Mouse (Mus musculus) ZHBTc4 (cell line): ENCODE results near the gene Gprc5a.
A peak's percentile ranks its signal among the peaks of the same experiment; 100 is the strongest.

ENCODE experiments used
- DNase-seq: peaks from one replicate; pipeline ENCODE4 v3.0.0-alpha.2; 2011; ENCODE audit warnings: low read depth, low spot score

Gprc5a gene

GRCm38 (mm10) chr6:135074405-135074947 lies 9.0 kb downstream of the Gprc5a start:
- DNase-seq = peak; percentile 50

- DNase-seq = no peak
Measured at GRCm38 (mm10) chr6:135076202-135076601, 10.8 kb downstream of the Gprc5a start.

- DNase-seq = peak; percentile 81
Measured at GRCm38 (mm10) chr6:135078420-135078819, 13.0 kb downstream of the Gprc5a start.

- DNase-seq = peak; percentile 65
Measured at GRCm38 (mm10) chr6:135083991-135084502, 18.6 kb downstream of the Gprc5a start.

- DNase-seq = peak; percentile 60
Measured at GRCm38 (mm10) chr6:135085703-135086102, 20.3 kb downstream of the Gprc5a start.

GRCm38 (mm10) chr6:135087721-135088451 lies 22.4 kb downstream of the Gprc5a start:
- peak; percentile 89 for DNase-seq

- DNase-seq = peak; percentile 36
Measured at GRCm38 (mm10) chr6:135089786-135090185, 24.3 kb downstream of the Gprc5a start.

- no peak for DNase-seq
Measured at GRCm38 (mm10) chr6:135090661-135091060, 25.2 kb downstream of the Gprc5a start.

GRCm38 (mm10) chr6:135092798-135093470 lies 27.5 kb downstream of the Gprc5a start:
- no peak for DNase-seq

GRCm38 (mm10) chr6:135100787-135101472 lies 35.5 kb downstream of the Gprc5a start:
- DNase-seq = no peak

- no peak for DNase-seq
Measured at GRCm38 (mm10) chr6:135102736-135103303, 37.4 kb downstream of the Gprc5a start.

GRCm38 (mm10) chr6:135107014-135107413 lies 41.6 kb downstream of the Gprc5a start:
- DNase-seq = no peak

GRCm38 (mm10) chr6:135112411-135113113 lies 47.1 kb downstream of the Gprc5a start:
- peak; percentile 31 for DNase-seq

- DNase-seq = no peak
Measured at GRCm38 (mm10) chr6:135113114-135113436, 47.6 kb downstream of the Gprc5a start.

GRCm38 (mm10) chr6:135116479-135116878 lies 51.0 kb downstream of the Gprc5a start:
- no peak for DNase-seq

GRCm38 (mm10) chr6:135118183-135118582 lies 52.7 kb downstream of the Gprc5a start, which contains the start of gene Gprc5d:
Gene Gprc5d, minus strand, starts transcription at chr6:135118283.
- no peak for DNase-seq

- no peak for DNase-seq
Measured at GRCm38 (mm10) chr6:135124755-135125380, 59.4 kb downstream of the Gprc5a start.

GRCm38 (mm10) chr6:135133086-135133485 lies 67.6 kb downstream of the Gprc5a start:
- DNase-seq = no peak

GRCm38 (mm10) chr6:135133486-135133885 lies 68.0 kb downstream of the Gprc5a start:
- DNase-seq = no peak
